Mouse (Mus musculus) neural tube, embryonic 11.5 days (tissue): ENCODE measurements at regions not wholly inside any gene's neighbourhood (a gene's known extent, or its start where the extent isn't known, plus 50 kb on each side); places are given as distances from the start of the nearest gene placed in this dataset.

Experiments
- ATAC-seq: fragments of 200-750 bp; cut with Nextera tagmentation; 2 replicates; pipeline ENCODE4 v1.8.0; 2017; ENCODE audit warnings: moderate number of reproducible peaks, mild to moderate bottlenecking, moderate TSS enrichment, moderate library complexity; ENCODE audit not compliant: insufficient read depth, low FRiP score, low TSS enrichment
- DNase-seq: peaks from one replicate; pipeline ENCODE4 v3.0.0-alpha.2; 2015; ENCODE audit warnings: low spot score
- H3K27ac ChIP-seq: fragments of 300-500 bp; sonication (generic); 2 replicates; pipeline ENCODE4 v1.5.1; 2014; ENCODE audit warnings: low read depth, mild to moderate bottlenecking, low read length
- H3K27me3 ChIP-seq: fragments of 300-500 bp; sonication (generic); 2 replicates; pipeline ENCODE4 v1.6.1; 2014; ENCODE audit warnings: mild to moderate bottlenecking, low read length, mixed read lengths; ENCODE audit not compliant: control insufficient read depth, insufficient read depth
- H3K36me3 ChIP-seq: fragments of 300-500 bp; sonication (generic); 2 replicates; pipeline ENCODE4 v1.6.1; 2014; ENCODE audit warnings: mild to moderate bottlenecking, low read length, moderate library complexity, mixed read lengths; ENCODE audit not compliant: control insufficient read depth, insufficient read depth
- H3K4me1 ChIP-seq: fragments of 300-500 bp; sonication (generic); 2 replicates; pipeline ENCODE4 v1.6.1; 2014; ENCODE audit warnings: low read length, mixed read lengths; ENCODE audit not compliant: control insufficient read depth, insufficient read depth
- H3K4me2 ChIP-seq: fragments of 300-500 bp; sonication (generic); 2 replicates; pipeline ENCODE4 v1.6.1; 2014; ENCODE audit warnings: low read depth, mild to moderate bottlenecking, moderate library complexity
- H3K4me3 ChIP-seq: fragments of 300-500 bp; sonication (generic); 2 replicates; pipeline ENCODE4 v1.5.1; 2014; ENCODE audit warnings: low read depth, low read length
- H3K9ac ChIP-seq: fragments of 300-500 bp; sonication (generic); 2 replicates; pipeline ENCODE4 v1.6.1; 2014; ENCODE audit warnings: mild to moderate bottlenecking, low read length
- H3K9me3 ChIP-seq: fragments of 300-500 bp; sonication (generic); 2 replicates; pipeline ENCODE4 v1.6.1; 2016; ENCODE audit warnings: low read length; ENCODE audit not compliant: control insufficient read depth
- WGBS: fragments of 180-500 bp; shearing (Covaris S2); extraction: QIAGEN DNeasy Blood & Tissue Kit; methylation state at CpG from one replicate; pipeline ENCODE4 v1.1.7; 2014; 5-methylcytosine and 5-hydroxymethylcytosine counted together

DNA sequence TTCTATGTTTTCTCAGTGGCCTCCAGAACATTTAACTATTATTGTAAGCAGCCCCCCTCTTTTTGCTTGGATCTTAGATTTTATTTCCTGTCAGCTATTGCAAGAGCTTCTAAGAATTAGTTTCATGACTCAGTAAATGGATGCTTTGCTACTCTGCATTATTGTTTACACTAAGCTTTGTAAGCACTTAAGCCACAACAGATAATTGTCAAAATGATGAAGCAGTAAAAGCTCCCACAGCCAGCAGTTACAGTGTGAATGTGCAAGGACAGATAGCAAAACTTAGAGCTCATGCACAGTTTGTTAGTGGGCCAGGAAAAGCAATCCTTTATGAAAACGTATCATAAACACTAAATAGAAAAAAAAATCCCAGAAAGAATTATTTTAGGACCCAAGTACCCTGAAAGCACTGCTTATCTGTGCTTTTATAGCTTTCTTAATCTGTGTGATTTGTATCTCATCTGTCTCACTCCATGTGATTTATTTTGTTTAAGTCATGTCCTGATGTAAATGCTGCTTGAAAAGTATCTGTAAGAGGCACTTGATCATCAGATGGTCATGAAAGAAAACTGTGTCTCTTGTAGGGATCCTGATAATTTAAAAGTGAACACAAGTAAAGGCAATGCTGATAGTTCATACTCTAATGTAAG, 584.2 kb upstream of the Nr2f1 start:
- DNase-seq (no peak), ATAC-seq (no peak)
- H3K4me3 ChIP-seq, result no peak overlapping the region
- H3K27ac ChIP-seq, result no peak overlapping the region
- H3K4me1 ChIP-seq, result no peaks in the 10 kb centered on the region
- no peak overlapping the region for H3K4me2 ChIP-seq
- no peak overlapping the region for H3K9ac ChIP-seq
- 61% methylated on average over 1 of the region's 1 CpGs for whole genome bisulfite sequencing
- no peaks in the 10 kb centered on the region for H3K9me3 ChIP-seq
- H3K27me3 ChIP-seq, result no peaks in the 10 kb centered on the region
- no peaks in the 10 kb centered on the region for H3K36me3 ChIP-seq
